Mouse (Mus musculus): ENCODE measurements around the gene Wdr12. TPM values are rescaled to one million over a fixed set of nuclear protein-coding genes. Genes with fewer than 3 reads are reported as not detected.

The Wdr12 gene
- 13.8 TPM for polyA plus RNA-seq (2014; fragmentation: Illumina TruSeq; extraction: RNeasy Lipid Tissue Mini Kit (QIAGEN cat#74804); ENCODE audit: low read depth, low replicate concordance)

DNA sequence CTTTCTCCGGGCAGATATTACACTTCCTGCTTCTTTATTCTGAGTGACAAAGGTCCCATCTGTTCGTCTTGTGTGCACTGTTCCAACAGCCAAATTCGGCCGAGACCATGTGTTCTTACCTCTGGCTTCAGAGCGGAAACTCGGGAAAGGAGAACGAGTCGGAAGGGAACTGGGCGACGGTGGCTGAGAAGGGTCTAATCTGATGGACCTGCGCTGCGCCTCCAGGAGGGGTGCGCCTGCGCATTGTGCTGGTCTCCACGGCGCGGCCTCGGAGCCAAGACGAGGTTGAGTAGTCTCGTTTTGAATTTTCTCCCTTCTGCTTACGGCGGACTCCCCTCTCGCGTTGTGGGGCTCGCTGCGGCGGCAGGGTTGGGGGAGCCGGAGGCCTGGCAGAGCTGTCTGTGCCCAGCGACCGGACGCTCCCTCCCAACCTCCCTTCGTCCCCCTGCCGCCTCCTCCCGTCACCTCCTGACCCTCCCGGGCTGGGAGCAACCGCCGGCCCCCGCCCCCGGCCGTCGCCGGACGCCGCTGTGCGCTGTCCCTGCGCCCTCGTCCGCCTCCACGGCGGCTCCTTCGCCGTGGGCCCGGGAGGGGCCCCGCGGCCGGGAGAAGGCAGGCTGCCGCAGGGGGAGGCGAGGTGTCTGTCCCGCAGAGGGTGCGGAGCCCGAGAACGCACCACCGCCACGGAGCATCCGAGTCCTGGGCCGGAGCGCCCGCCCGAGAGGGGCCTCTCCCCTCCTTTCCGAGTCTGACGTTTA, at the start of gene Wdr12, which contains the start of gene Carf:
Gene Wdr12 (minus strand): TSS at position 622 of the 758 bp plus-strand sequence.
Gene Carf (plus strand): TSS at position 224 of the 758 bp plus-strand sequence.

DNA sequence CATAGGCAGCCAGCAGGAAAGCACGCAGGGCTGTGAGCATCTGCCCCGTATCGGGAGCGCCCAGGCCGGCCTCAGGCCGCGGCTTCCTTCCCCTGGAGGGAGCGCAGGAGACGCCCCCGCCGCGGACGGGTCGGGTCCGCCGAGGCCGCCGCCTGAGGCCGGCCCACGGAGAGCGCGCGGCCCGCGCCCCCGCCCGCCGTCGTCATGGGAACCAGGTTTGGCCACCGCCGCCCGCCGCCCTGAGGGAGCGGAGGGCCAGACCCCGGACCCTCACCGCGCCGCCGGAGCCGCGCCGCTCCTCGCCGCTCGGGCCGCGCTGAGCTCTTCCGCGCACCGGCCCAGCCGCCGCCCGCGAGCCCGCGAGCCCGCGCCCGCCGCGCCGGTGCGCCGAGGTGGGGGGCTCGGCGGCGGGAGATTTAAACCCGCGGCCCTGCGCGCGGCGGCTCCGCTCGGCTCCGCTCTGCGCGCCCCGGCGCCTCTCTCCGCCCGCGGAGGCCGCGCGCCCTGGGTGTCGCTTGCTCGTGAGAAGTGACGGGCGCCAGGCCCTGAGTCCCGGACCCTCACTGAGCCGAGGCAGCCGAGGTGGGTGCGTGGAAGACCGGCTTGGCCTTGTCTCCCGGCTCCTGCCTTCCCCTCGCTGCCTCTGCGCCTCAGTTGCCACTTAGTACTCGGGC, 55.5 kb downstream of the Wdr12 start, which contains the start of gene Ica1l:
Gene Ica1l (minus strand): TSS at position 389 of the 674 bp plus-strand sequence.

Other genes with a start within 250 kb of the Wdr12 start
- 59.8 TPM for gene Fam117b, start 185.6 kb downstream of the Wdr12 start, polyA plus RNA-seq (2014; fragmentation: Illumina TruSeq; extraction: RNeasy Lipid Tissue Mini Kit (QIAGEN cat#74804); ENCODE audit: low read depth, low replicate concordance)
- 1.2 TPM for gene Ica1l, start 55.5 kb downstream of the Wdr12 start, polyA plus RNA-seq (2014; fragmentation: Illumina TruSeq; extraction: RNeasy Lipid Tissue Mini Kit (QIAGEN cat#74804); ENCODE audit: low read depth, low replicate concordance)
- 17.5 TPM for gene Carf, start 398 bp downstream of the Wdr12 start, polyA plus RNA-seq (2014; fragmentation: Illumina TruSeq; extraction: RNeasy Lipid Tissue Mini Kit (QIAGEN cat#74804); ENCODE audit: low read depth, low replicate concordance)
- gene Nbeal1, start 82.0 kb upstream of the Wdr12 start, polyA plus RNA-seq (2014; fragmentation: Illumina TruSeq; extraction: RNeasy Lipid Tissue Mini Kit (QIAGEN cat#74804); ENCODE audit: low read depth, low replicate concordance): 69.0 TPM
- gene Cyp20a1, start 244.7 kb upstream of the Wdr12 start, polyA plus RNA-seq (2014; fragmentation: Illumina TruSeq; extraction: RNeasy Lipid Tissue Mini Kit (QIAGEN cat#74804); ENCODE audit: low read depth, low replicate concordance): 43.2 TPM

All from sigmoid colon, adult 10 weeks (tissue).